Mouse (Mus musculus): ENCODE measurements at regions not wholly inside any gene's neighbourhood (a gene's known extent, or its start where the extent isn't known, plus 50 kb on each side); places are given as distances from the start of the nearest gene placed in this dataset.

GRCm38 (mm10) chr2:169524429-169524828 is 63.1 kb downstream of the Gm11011 start:
- Histone ChIP-seq H3K4me3 (ENCODE audit: low read depth, low read length) (no peak overlapping the region), H3K9ac (ENCODE audit: low read length) (no peak overlapping the region), H3K27me3 (ENCODE audit: control insufficient read depth, insufficient read depth, low read length) (no peaks in the 10 kb centered on the region), H3K4me2 (no peak overlapping the region), H3K4me1 (ENCODE audit: control insufficient read depth, insufficient read depth, low read length) (no peaks in the 10 kb centered on the region), H3K36me3 (ENCODE audit: control insufficient read depth, insufficient read depth, low read length) (no peaks in the 10 kb centered on the region), H3K9me3 (ENCODE audit: control insufficient read depth, low read length) (no peaks in the 10 kb centered on the region), H3K27ac (ENCODE audit: low read depth, low read length) (no peak overlapping the region)
- DNase-seq (ENCODE audit: low spot score, missing footprints) (peak; percentile 37), ATAC-seq (ENCODE audit: low FRiP score) (no peak)
- 90% methylated on average over 17 of the region's 17 CpGs for WGBS

- Histone ChIP-seq H3K9me3 (ENCODE audit: control insufficient read depth, low read length) (no peaks in the 10 kb centered on the region), H3K4me1 (ENCODE audit: control insufficient read depth, insufficient read depth, low read length) (no peaks in the 10 kb centered on the region), H3K4me3 (ENCODE audit: low read depth, low read length) (no peak overlapping the region), H3K27me3 (ENCODE audit: control insufficient read depth, insufficient read depth, low read length) (no peaks in the 10 kb centered on the region), H3K27ac (ENCODE audit: low read depth, low read length) (no peak overlapping the region), H3K36me3 (ENCODE audit: control insufficient read depth, insufficient read depth, low read length) (no peaks in the 10 kb centered on the region), H3K9ac (ENCODE audit: low read length) (no peak overlapping the region), H3K4me2 (no peak overlapping the region)
- DNase-seq (ENCODE audit: low spot score, missing footprints) = no peak
- 84% methylated on average over 9 of the region's 9 CpGs for WGBS
- ATAC-seq (ENCODE audit: low FRiP score) = no peak
These were observed 67.6 kb downstream of the Gm11011 start for GRCm38 (mm10) chr2:169519941-169520340.

GRCm38 (mm10) chr2:169515350-169515749 is 72.2 kb downstream of the Gm11011 start:
- Histone ChIP-seq H3K27ac (ENCODE audit: low read depth, low read length) (no peak overlapping the region), H3K9me3 (ENCODE audit: control insufficient read depth, low read length) (no peaks in the 10 kb centered on the region), H3K27me3 (ENCODE audit: control insufficient read depth, insufficient read depth, low read length) (no peaks in the 10 kb centered on the region), H3K4me3 (ENCODE audit: low read depth, low read length) (no peak overlapping the region), H3K4me2 (no peak overlapping the region), H3K4me1 (ENCODE audit: control insufficient read depth, insufficient read depth, low read length) (no peaks in the 10 kb centered on the region), H3K36me3 (ENCODE audit: control insufficient read depth, insufficient read depth, low read length) (no peaks in the 10 kb centered on the region), H3K9ac (ENCODE audit: low read length) (no peak overlapping the region)
- ATAC-seq (ENCODE audit: low FRiP score) = no peak
- DNase-seq (ENCODE audit: low spot score, missing footprints) = no peak
- 67% methylated on average over 11 of the region's 11 CpGs for WGBS

GRCm38 (mm10) chr2:169510741-169511140 is 76.8 kb downstream of the Gm11011 start:
- H3K9me3 ChIP-seq (ENCODE audit: control insufficient read depth, low read length) = no peaks in the 10 kb centered on the region
- no peak overlapping the region for H3K4me3 ChIP-seq (ENCODE audit: low read depth, low read length)
- no peak overlapping the region for H3K4me2 ChIP-seq
- no peaks in the 10 kb centered on the region for H3K4me1 ChIP-seq (ENCODE audit: control insufficient read depth, insufficient read depth, low read length)
- H3K36me3 ChIP-seq (ENCODE audit: control insufficient read depth, insufficient read depth, low read length) = no peaks in the 10 kb centered on the region
- ATAC-seq (ENCODE audit: low FRiP score) = no peak
- DNase-seq (ENCODE audit: low spot score, missing footprints) = peak; percentile 44
- H3K27me3 ChIP-seq (ENCODE audit: control insufficient read depth, insufficient read depth, low read length) = no peaks in the 10 kb centered on the region
- no peak overlapping the region for H3K9ac ChIP-seq (ENCODE audit: low read length)
- no peak overlapping the region for H3K27ac ChIP-seq (ENCODE audit: low read depth, low read length)
- 91% methylated on average over 2 of the region's 2 CpGs for WGBS

GRCm38 (mm10) chr2:169509406-169509805 is 78.1 kb downstream of the Gm11011 start:
- Histone ChIP-seq H3K27me3 (ENCODE audit: control insufficient read depth, insufficient read depth, low read length) (no peaks in the 10 kb centered on the region), H3K9ac (ENCODE audit: low read length) (no peak overlapping the region), H3K4me2 (no peak overlapping the region), H3K4me1 (ENCODE audit: control insufficient read depth, insufficient read depth, low read length) (no peaks in the 10 kb centered on the region), H3K36me3 (ENCODE audit: control insufficient read depth, insufficient read depth, low read length) (no peaks in the 10 kb centered on the region), H3K9me3 (ENCODE audit: control insufficient read depth, low read length) (no peaks in the 10 kb centered on the region), H3K4me3 (ENCODE audit: low read depth, low read length) (no peak overlapping the region), H3K27ac (ENCODE audit: low read depth, low read length) (no peak overlapping the region)
- WGBS = 87% methylated on average over 4 of the region's 4 CpGs
- DNase-seq (ENCODE audit: low spot score, missing footprints) (peak; percentile 41), ATAC-seq (ENCODE audit: low FRiP score) (no peak)

GRCm38 (mm10) chr2:169504416-169505057 is 83.0 kb downstream of the Gm11011 start:
- H3K9ac ChIP-seq (ENCODE audit: low read length) = no peak overlapping the region
- WGBS = 75% methylated on average over 11 of the region's 11 CpGs
- H3K27me3 ChIP-seq (ENCODE audit: control insufficient read depth, insufficient read depth, low read length) = no peaks in the 10 kb centered on the region
- no peak overlapping the region for H3K27ac ChIP-seq (ENCODE audit: low read depth, low read length)
- H3K4me2 ChIP-seq = no peak overlapping the region
- no peak for ATAC-seq (ENCODE audit: low FRiP score)
- no peaks in the 10 kb centered on the region for H3K36me3 ChIP-seq (ENCODE audit: control insufficient read depth, insufficient read depth, low read length)
- H3K4me1 ChIP-seq (ENCODE audit: control insufficient read depth, insufficient read depth, low read length) = no peaks in the 10 kb centered on the region
- DNase-seq (ENCODE audit: low spot score, missing footprints) = peak; percentile 76
- no peaks in the 10 kb centered on the region for H3K9me3 ChIP-seq (ENCODE audit: control insufficient read depth, low read length)
- H3K4me3 ChIP-seq (ENCODE audit: low read depth, low read length) = no peak overlapping the region

GRCm38 (mm10) chr2:169503598-169503958 is 84.0 kb downstream of the Gm11011 start:
- H3K4me3 ChIP-seq (ENCODE audit: low read depth, low read length) = no peak overlapping the region
- no peak for ATAC-seq (ENCODE audit: low FRiP score)
- H3K9me3 ChIP-seq (ENCODE audit: control insufficient read depth, low read length) = no peaks in the 10 kb centered on the region
- H3K4me2 ChIP-seq = no peak overlapping the region
- H3K36me3 ChIP-seq (ENCODE audit: control insufficient read depth, insufficient read depth, low read length) = no peaks in the 10 kb centered on the region
- DNase-seq (ENCODE audit: low spot score, missing footprints) = no peak
- 87% methylated on average over 6 of the region's 6 CpGs for WGBS
- H3K4me1 ChIP-seq (ENCODE audit: control insufficient read depth, insufficient read depth, low read length) = no peaks in the 10 kb centered on the region
- no peak overlapping the region for H3K9ac ChIP-seq (ENCODE audit: low read length)
- H3K27ac ChIP-seq (ENCODE audit: low read depth, low read length) = no peak overlapping the region
- H3K27me3 ChIP-seq (ENCODE audit: control insufficient read depth, insufficient read depth, low read length) = no peaks in the 10 kb centered on the region

- Histone ChIP-seq H3K9me3 (ENCODE audit: control insufficient read depth, low read length) (no peaks in the 10 kb centered on the region), H3K4me1 (ENCODE audit: control insufficient read depth, insufficient read depth, low read length) (no peaks in the 10 kb centered on the region), H3K36me3 (ENCODE audit: control insufficient read depth, insufficient read depth, low read length) (no peaks in the 10 kb centered on the region), H3K27me3 (ENCODE audit: control insufficient read depth, insufficient read depth, low read length) (no peaks in the 10 kb centered on the region), H3K27ac (ENCODE audit: low read depth, low read length) (no peak overlapping the region), H3K4me2 (no peak overlapping the region), H3K9ac (ENCODE audit: low read length) (no peak overlapping the region), H3K4me3 (ENCODE audit: low read depth, low read length) (no peak overlapping the region)
- DNase-seq (ENCODE audit: low spot score, missing footprints) (peak; percentile 61), ATAC-seq (ENCODE audit: low FRiP score) (no peak)
- WGBS = 87% methylated on average over 19 of the region's 19 CpGs
These were observed 84.6 kb downstream of the Gm11011 start for GRCm38 (mm10) chr2:169502717-169503597.

GRCm38 (mm10) chr2:169501736-169502340 is 85.7 kb downstream of the Gm11011 start:
- Histone ChIP-seq H3K4me1 (ENCODE audit: control insufficient read depth, insufficient read depth, low read length) (no peaks in the 10 kb centered on the region), H3K9me3 (ENCODE audit: control insufficient read depth, low read length) (no peaks in the 10 kb centered on the region), H3K27ac (ENCODE audit: low read depth, low read length) (no peak overlapping the region), H3K4me2 (no peak overlapping the region), H3K36me3 (ENCODE audit: control insufficient read depth, insufficient read depth, low read length) (no peaks in the 10 kb centered on the region), H3K4me3 (ENCODE audit: low read depth, low read length) (no peak overlapping the region), H3K9ac (ENCODE audit: low read length) (no peak overlapping the region), H3K27me3 (ENCODE audit: control insufficient read depth, insufficient read depth, low read length) (no peaks in the 10 kb centered on the region)
- peak; percentile 56 for DNase-seq (ENCODE audit: low spot score, missing footprints)
- WGBS = 87% methylated on average over 11 of the region's 11 CpGs
- no peak for ATAC-seq (ENCODE audit: low FRiP score)
